Mouse (Mus musculus): Measurements from ENCODE around the gene Dtx1. TPM values are rescaled to one million over a fixed set of nuclear protein-coding genes. Genes with fewer than 3 reads are reported as not detected.

Dtx1 gene
- polyA plus RNA-seq, 1 experiment: 46.0 TPM

DNA sequence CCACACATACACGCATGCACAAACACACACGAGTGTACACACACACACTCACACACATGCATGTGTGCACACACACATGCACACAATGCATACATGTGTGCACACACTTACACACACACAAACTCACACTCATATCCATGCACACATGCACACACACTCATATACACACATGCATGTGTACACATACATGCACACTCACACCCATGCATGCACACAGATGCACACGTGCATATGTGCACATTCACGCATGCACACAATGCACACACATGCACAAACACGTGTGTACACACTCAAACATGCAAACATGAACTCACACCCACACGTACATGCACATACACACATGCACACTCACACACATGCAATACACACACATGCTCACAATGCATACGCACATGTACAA lies 71.6 kb downstream of the Dtx1 start:
- TF ChIP-seq CTCF (IDR thresholded peaks at IDR 0.05; ENCODE audit: control insufficient read depth, insufficient read depth, insufficient replicate concordance, low read depth, low read length): no peak
- no peak overlapping the region for H3K27ac ChIP-seq (ENCODE audit: control insufficient read depth, insufficient read depth, low read depth, low read length)
- H3K4me3 ChIP-seq (ENCODE audit: control insufficient read depth, low read depth, low read length): no peak overlapping the region
- H3K27me3 ChIP-seq (ENCODE audit: control insufficient read depth, insufficient read depth, low read length): no peaks in the 10 kb centered on the region
- no peaks in the 10 kb centered on the region for H3K4me1 ChIP-seq (ENCODE audit: control insufficient read depth, insufficient read depth, low read length)
- H3K36me3 ChIP-seq (ENCODE audit: control insufficient read depth, insufficient read depth, low read length): no peaks in the 10 kb centered on the region

DNA sequence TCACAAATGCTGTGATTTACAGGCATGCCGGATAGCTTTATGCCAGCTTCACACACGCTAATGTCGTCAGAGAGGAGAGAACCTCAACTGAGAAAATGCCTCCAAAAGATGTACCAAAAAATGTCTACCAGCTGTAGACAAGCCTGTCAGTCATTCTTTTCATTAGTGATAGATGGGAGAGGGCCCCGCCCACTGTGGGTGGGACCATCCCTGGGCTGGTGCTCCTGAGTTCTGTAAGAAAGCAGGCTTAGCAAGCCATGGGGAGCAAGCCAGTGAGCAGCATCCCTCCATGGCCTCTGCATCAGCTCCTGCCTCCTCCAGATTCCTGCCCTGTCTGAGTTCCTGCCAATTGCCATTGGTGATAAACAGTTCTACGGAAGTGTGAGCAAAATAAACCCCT lies 76.1 kb downstream of the Dtx1 start:
- Histone ChIP-seq H3K27ac (ENCODE audit: control insufficient read depth, insufficient read depth, low read depth, low read length) (no peak overlapping the region), H3K36me3 (ENCODE audit: control insufficient read depth, insufficient read depth, low read length) (no peaks in the 10 kb centered on the region), H3K4me1 (ENCODE audit: control insufficient read depth, insufficient read depth, low read length) (peaks cover 13% of the 10 kb centered on the region), H3K4me3 (ENCODE audit: control insufficient read depth, low read depth, low read length) (no peak overlapping the region), H3K27me3 (ENCODE audit: control insufficient read depth, insufficient read depth, low read length) (no peaks in the 10 kb centered on the region)
- TF ChIP-seq CTCF (IDR thresholded peaks at IDR 0.05; ENCODE audit: control insufficient read depth, insufficient read depth, insufficient replicate concordance, low read depth, low read length) (no peak), POLR2A (IDR thresholded peaks at IDR 0.05; ENCODE audit: control insufficient read depth, low read depth, low read length) (no peak)

DNA sequence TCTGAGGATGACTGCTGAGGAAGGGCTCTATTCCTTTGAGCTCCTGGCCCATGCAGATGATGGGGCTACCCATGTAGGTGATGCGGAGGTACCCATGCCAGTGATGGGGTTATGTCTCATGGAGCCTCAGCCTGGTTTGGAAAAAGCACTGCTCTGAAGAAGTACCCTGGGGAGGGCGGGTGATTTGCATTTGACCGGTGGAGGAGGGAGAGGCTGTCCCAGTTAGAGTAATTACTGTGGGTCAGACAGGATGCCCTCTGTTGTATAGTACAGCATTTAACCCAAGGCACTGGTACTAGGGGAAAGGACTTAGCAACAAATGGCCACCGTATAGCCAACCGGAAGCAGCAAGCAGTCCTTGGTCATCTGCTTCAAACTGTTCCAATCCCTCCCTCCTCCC lies 76.9 kb downstream of the Dtx1 start:
- no peak for TF ChIP-seq CTCF (IDR thresholded peaks at IDR 0.05; ENCODE audit: control insufficient read depth, insufficient read depth, insufficient replicate concordance, low read depth, low read length)
- no peak for TF ChIP-seq POLR2A (IDR thresholded peaks at IDR 0.05; ENCODE audit: control insufficient read depth, low read depth, low read length)
- Histone ChIP-seq H3K27me3 (ENCODE audit: control insufficient read depth, insufficient read depth, low read length) (no peaks in the 10 kb centered on the region), H3K4me3 (ENCODE audit: control insufficient read depth, low read depth, low read length) (peak overlapping the region; percentile 76), H3K36me3 (ENCODE audit: control insufficient read depth, insufficient read depth, low read length) (no peaks in the 10 kb centered on the region), H3K27ac (ENCODE audit: control insufficient read depth, insufficient read depth, low read depth, low read length) (no peak overlapping the region), H3K4me1 (ENCODE audit: control insufficient read depth, insufficient read depth, low read length) (peaks cover 15% of the 10 kb centered on the region)

DNA sequence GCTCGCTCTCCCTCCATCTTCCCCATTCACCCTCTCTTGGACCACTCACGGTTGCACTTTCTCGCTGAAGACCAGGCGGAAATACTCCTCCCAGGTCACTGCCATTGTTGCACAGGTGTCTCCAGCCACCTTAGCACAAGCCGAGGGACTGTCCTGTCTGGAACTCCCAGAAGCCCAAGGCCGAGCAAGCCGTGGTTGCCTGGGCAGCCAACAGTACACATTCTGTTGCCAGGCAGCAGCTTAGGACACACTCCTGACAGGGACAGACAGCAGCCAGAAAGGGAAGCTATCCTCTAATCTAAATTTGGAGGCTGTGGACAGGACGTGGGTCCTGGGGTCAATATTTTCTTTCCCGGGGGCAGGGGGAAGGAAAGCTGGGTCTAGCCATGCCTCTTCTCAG lies 77.6 kb downstream of the Dtx1 start, which contains the start of gene Cfap73:
Gene Cfap73 (minus strand): TSS at position 105 of the 400 bp plus-strand sequence.
- Histone ChIP-seq H3K36me3 (ENCODE audit: control insufficient read depth, insufficient read depth, low read length) (no peaks in the 10 kb centered on the region), H3K27me3 (ENCODE audit: control insufficient read depth, insufficient read depth, low read length) (no peaks in the 10 kb centered on the region), H3K27ac (ENCODE audit: control insufficient read depth, insufficient read depth, low read depth, low read length) (no peak within 1 kb of the TSS), H3K4me1 (ENCODE audit: control insufficient read depth, insufficient read depth, low read length) (peaks cover 19% of the 10 kb centered on the region), H3K4me3 (ENCODE audit: control insufficient read depth, low read depth, low read length) (peak within 1 kb of the TSS; percentile 76)
- TF ChIP-seq POLR2A (IDR thresholded peaks at IDR 0.05; ENCODE audit: control insufficient read depth, low read depth, low read length): peak; percentile 41; the same call in 1 of the 2 replicates
- TF ChIP-seq CTCF (IDR thresholded peaks at IDR 0.05; ENCODE audit: control insufficient read depth, insufficient read depth, insufficient replicate concordance, low read depth, low read length): no peak

DNA sequence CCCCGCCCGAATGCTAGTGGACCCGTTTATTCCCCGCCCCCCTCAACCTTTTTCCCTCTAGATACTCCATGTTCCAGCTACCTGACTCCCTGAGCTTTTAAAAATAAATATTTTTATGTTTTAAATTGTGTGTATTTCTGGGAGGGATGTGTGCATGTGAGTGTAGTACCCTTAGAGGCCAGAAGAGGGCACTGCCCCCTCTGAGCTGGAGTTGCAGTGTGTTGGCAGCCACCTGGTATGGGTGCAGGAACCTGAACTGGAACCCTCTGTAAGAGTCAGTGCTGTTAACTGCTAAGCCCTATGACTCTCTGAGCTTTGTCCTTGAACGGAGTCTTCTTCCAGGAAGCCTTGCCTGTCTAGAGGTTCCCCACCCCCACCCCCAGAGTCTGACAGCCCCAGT lies 79.8 kb downstream of the Dtx1 start:
- peaks cover 26% of the 10 kb centered on the region for H3K4me1 ChIP-seq (ENCODE audit: control insufficient read depth, insufficient read depth, low read length)
- TF ChIP-seq POLR2A (IDR thresholded peaks at IDR 0.05; ENCODE audit: control insufficient read depth, low read depth, low read length) (no peak), CTCF (IDR thresholded peaks at IDR 0.05; ENCODE audit: control insufficient read depth, insufficient read depth, insufficient replicate concordance, low read depth, low read length) (peak; percentile 69; the same call in 1 of the 2 replicates)
- H3K36me3 ChIP-seq (ENCODE audit: control insufficient read depth, insufficient read depth, low read length): no peaks in the 10 kb centered on the region
- H3K27ac ChIP-seq (ENCODE audit: control insufficient read depth, insufficient read depth, low read depth, low read length): no peak overlapping the region
- peak overlapping the region; percentile 57; the same call in 1 of the 2 replicates for H3K4me3 ChIP-seq (ENCODE audit: control insufficient read depth, low read depth, low read length)
- H3K27me3 ChIP-seq (ENCODE audit: control insufficient read depth, insufficient read depth, low read length): no peaks in the 10 kb centered on the region

DNA sequence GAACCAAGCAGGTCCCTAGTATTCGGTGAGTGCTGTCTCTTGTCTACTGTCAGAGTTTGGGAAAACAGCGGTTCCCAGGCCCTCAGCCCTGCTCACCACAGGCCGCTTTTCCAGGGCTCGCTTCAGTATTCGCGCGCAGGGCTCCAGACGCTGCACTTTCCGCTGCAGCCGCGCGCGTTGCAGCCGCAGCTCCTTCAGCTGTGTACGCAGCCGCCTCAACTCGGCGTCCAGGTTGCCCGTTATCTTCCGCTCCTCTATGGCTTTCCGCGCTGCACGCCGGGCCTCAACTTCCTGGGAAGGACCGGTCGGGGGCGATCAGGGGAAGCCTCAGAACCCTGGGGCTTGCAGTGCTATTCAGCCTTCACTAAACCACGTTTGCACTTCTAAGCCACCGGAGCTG lies 80.6 kb downstream of the Dtx1 start:
- Histone ChIP-seq H3K27ac (ENCODE audit: control insufficient read depth, insufficient read depth, low read depth, low read length) (no peak overlapping the region), H3K27me3 (ENCODE audit: control insufficient read depth, insufficient read depth, low read length) (no peaks in the 10 kb centered on the region), H3K4me1 (ENCODE audit: control insufficient read depth, insufficient read depth, low read length) (peaks cover 32% of the 10 kb centered on the region), H3K4me3 (ENCODE audit: control insufficient read depth, low read depth, low read length) (peak overlapping the region; percentile 87), H3K36me3 (ENCODE audit: control insufficient read depth, insufficient read depth, low read length) (no peaks in the 10 kb centered on the region)
- TF ChIP-seq POLR2A (IDR thresholded peaks at IDR 0.05; ENCODE audit: control insufficient read depth, low read depth, low read length): no peak
- no peak for TF ChIP-seq CTCF (IDR thresholded peaks at IDR 0.05; ENCODE audit: control insufficient read depth, insufficient read depth, insufficient replicate concordance, low read depth, low read length)

Other genes starting within 250 kb of the Dtx1 start
- 4.9 and 6.1 TPM in 2 replicates for gene Sdsl, start 239.1 kb downstream of the Dtx1 start, polyA plus RNA-seq (2012; rRNA removed)
- gene Sds, start 235.4 kb downstream of the Dtx1 start, polyA plus RNA-seq (2012; rRNA removed): 0.75 and 1.1 TPM in 2 replicates
- gene Plbd2, start 208.3 kb downstream of the Dtx1 start, polyA plus RNA-seq (2012; rRNA removed): 80.7 and 86.2 TPM in 2 replicates
- gene Slc8b1, start 200.8 kb downstream of the Dtx1 start, polyA plus RNA-seq (2012; rRNA removed): 3.2 and 3.4 TPM in 2 replicates
- 18.7 and 20.7 TPM in 2 replicates for gene Tpcn1, start 123.3 kb downstream of the Dtx1 start, polyA plus RNA-seq (2012; rRNA removed)
- 77.3 and 85.9 TPM in 2 replicates for gene Iqcd, start 122.9 kb downstream of the Dtx1 start, polyA plus RNA-seq (2012; rRNA removed)
- 9.0 and 13.2 TPM in 2 replicates for gene Rita1, start 99.3 kb downstream of the Dtx1 start, polyA plus RNA-seq (2012; rRNA removed)
- gene Ddx54, start 99.2 kb downstream of the Dtx1 start, polyA plus RNA-seq (2012; rRNA removed): 14.9 and 16.6 TPM in 2 replicates
- gene Cfap73, start 77.7 kb downstream of the Dtx1 start, polyA plus RNA-seq (2012; rRNA removed): 6.4 and 7.8 TPM in 2 replicates
- gene Rasal1, start 63.1 kb downstream of the Dtx1 start, polyA plus RNA-seq (2012; rRNA removed): 20.0 and 20.9 TPM in 2 replicates
- gene Oas2, start 37.9 kb upstream of the Dtx1 start, polyA plus RNA-seq (2012; rRNA removed): 0.23 and 0.36 TPM in 2 replicates
- 0.05 and 0.07 TPM in 2 replicates for gene Oas3, start 65.7 kb upstream of the Dtx1 start, polyA plus RNA-seq (2012; rRNA removed)
- gene Oas1e, start 83.6 kb upstream of the Dtx1 start, polyA plus RNA-seq (2012; rRNA removed): 0.07 TPM in 1 of 2 replicates, not detected in the other
- gene Oas1c, start 100.6 kb upstream of the Dtx1 start, polyA plus RNA-seq (2012; rRNA removed): 0.09 and 0.32 TPM in 2 replicates
- gene Oas1f, start 135.4 kb upstream of the Dtx1 start, polyA plus RNA-seq (2012; rRNA removed): not detected in 2 replicates
- gene Oas1h, start 149.5 kb upstream of the Dtx1 start, polyA plus RNA-seq (2012; rRNA removed): 0.06 TPM in 1 of 2 replicates, not detected in the other
- 0.24 TPM in 1 of 2 replicates, not detected in the other for gene Oas1g, start 175.7 kb upstream of the Dtx1 start, polyA plus RNA-seq (2012; rRNA removed)
- 0.27 and 0.42 TPM in 2 replicates for gene Oas1a, start 195.6 kb upstream of the Dtx1 start, polyA plus RNA-seq (2012; rRNA removed)
- gene Oas1d, start 202.6 kb upstream of the Dtx1 start, polyA plus RNA-seq (2012; rRNA removed): not detected in 2 replicates

Measured in testis, adult 2 months (tissue).